Mouse (Mus musculus) layer of hippocampus, adult 9-10 months (tissue): Measurements from ENCODE around the gene Sln.

Experiments used
- DNase-seq: peaks from one replicate; pipeline ENCODE4 v3.0.0; 2022; ENCODE audit warnings: low spot score

The Sln gene

GRCm38 (mm10) chr9:53849864-53850263 is at the start of gene Sln:
TSS of gene Sln (plus strand) at chr9:53850164.
- DNase-seq, result no peak

DNA sequence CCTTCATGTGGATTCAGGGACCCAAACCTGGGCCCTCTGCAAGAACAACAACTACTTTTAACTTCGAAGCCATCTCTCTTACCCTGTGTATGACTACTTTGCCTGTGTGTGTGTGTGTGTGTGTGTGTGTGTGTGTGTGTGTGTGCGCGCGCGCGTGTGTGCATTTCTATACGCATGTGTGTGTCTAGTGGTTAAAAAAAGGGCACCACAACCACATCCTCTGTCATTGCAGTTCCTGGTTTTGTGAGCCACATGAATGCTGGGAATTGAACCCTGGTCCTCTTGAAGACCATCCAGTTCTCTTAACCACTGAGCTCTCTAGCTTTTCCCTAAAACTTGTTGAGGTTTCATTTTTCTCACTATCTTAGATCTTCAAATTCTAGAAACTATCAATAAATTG is 47.0 kb upstream of the Sln start:
- no peak for DNase-seq

GRCm38 (mm10) chr9:53806496-53807086 is 43.4 kb upstream of the Sln start:
- no peak for DNase-seq

GRCm38 (mm10) chr9:53813418-53813817 is 36.5 kb upstream of the Sln start:
- DNase-seq, result no peak

DNA sequence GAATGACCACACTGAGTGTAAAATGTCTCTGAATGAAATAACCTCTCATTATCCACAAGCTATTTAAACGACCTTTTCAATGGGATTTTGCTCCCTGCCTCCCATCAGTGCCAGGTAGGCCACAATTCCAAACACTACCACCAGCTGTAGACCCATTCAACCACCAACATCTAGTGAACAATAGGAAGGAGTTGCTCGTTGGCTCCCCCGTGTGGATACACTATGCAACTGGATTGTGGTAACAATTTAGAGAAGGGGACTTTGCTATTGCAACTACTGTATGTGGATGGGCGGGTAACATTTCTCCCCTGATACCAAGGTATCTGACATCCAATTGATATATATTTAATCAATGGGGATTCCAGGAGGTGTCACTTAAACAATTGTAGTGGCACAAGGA is 31.2 kb upstream of the Sln start:
- peak; percentile 42 for DNase-seq

GRCm38 (mm10) chr9:53825318-53825717 is 24.6 kb upstream of the Sln start:
- DNase-seq, result no peak

- no peak for DNase-seq
Observed at GRCm38 (mm10) chr9:53829081-53829865, 20.7 kb upstream of the Sln start.

GRCm38 (mm10) chr9:53829866-53830209 is 20.1 kb upstream of the Sln start:
- no peak for DNase-seq

DNA sequence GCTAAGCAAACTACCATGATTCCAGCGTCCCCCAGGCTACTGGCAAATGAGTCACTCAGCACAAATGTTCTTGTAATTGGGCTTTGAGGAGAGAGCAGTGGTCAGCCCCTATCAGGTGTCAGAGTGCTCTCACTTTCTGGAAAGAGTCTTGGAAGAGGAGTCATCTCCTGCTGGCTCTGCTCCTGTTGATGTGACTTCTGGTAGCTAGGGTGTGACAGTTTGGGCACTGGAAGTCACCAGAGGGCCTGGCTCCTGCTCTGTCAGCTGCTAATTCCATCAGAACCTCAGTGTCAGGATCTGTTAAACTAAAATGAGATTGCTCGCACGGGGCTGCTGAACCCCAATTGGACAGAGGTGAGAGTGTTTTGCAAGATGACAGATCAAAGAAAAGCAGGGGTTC is 14.9 kb upstream of the Sln start:
- no peak for DNase-seq

GRCm38 (mm10) chr9:53835976-53836375 is 14.0 kb upstream of the Sln start:
- no peak for DNase-seq

DNA sequence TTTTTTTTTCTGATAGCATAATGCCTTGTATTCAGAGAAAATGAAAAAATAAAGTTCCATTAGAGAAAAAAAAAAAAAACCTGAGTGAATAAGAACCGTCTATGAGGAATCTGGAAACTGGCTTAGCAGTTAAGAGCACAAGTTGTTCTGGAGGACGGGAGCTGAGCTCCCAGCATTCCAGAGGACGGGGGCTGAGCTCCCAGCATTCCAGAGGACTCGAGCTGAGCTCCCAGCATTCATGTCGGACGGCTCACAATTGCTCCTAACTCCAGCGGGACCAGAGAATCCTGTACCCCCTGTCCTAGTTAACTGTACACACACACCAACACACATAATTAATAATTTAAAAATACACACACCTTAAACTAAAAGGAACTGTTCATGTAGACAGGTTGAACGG is 11.1 kb upstream of the Sln start:
- DNase-seq, result no peak

- peak; percentile 49 for DNase-seq
Observed at GRCm38 (mm10) chr9:53848548-53848947, 1.4 kb upstream of the Sln start.

- DNase-seq, result no peak
Observed at GRCm38 (mm10) chr9:53852158-53852557, 2.2 kb downstream of the Sln start.

DNA sequence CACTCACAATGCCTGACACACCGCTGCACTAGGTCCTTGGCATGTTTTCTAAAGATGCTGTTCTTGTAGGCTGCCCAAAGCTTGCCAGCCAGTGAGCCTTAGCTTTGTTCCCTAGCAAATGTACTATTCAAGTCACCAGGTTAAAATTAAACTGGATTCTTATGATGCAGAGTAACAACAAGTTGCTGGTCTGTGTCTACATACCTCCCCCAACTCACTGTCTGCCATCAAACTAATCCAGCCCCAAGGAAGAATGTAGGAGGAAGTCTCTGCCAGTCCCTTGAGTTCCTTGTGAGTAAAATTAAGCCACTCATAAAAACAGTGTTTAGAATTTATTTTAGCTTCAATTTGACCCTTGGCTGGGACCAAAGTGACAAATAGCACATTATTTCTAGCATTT is 3.7 kb downstream of the Sln start:
- DNase-seq, result no peak

- DNase-seq, result no peak
Observed at GRCm38 (mm10) chr9:53854525-53854924, 4.6 kb downstream of the Sln start.

GRCm38 (mm10) chr9:53857864-53858263 is 7.9 kb downstream of the Sln start:
- no peak for DNase-seq

GRCm38 (mm10) chr9:53873239-53873638 is 23.3 kb downstream of the Sln start:
- DNase-seq, result no peak

- no peak for DNase-seq
Observed at GRCm38 (mm10) chr9:53877423-53877822, 27.5 kb downstream of the Sln start.

GRCm38 (mm10) chr9:53883588-53884280 is 33.8 kb downstream of the Sln start:
- DNase-seq, result no peak

GRCm38 (mm10) chr9:53890075-53890474 is 40.1 kb downstream of the Sln start:
- peak; percentile 61 for DNase-seq

DNA sequence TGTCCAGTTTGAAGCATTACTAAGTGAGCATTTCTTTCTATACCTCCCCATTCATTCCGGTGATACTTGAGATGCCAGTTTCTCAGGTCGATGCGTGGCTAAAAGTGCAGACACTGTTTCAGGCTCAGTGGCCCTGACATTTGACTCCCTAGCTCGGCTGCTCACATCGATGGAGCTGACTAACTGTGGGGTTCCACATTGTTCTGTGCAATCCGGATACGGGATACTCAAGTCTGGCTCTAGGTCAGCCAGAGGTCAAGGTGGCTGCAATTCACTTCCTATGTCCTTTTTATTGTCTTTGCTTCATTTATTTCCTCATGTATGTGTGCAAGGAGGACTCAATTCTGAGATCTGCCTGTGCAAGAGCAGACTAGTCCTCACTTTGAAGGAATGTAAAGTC is 45.9 kb downstream of the Sln start:
- no peak for DNase-seq

DNA sequence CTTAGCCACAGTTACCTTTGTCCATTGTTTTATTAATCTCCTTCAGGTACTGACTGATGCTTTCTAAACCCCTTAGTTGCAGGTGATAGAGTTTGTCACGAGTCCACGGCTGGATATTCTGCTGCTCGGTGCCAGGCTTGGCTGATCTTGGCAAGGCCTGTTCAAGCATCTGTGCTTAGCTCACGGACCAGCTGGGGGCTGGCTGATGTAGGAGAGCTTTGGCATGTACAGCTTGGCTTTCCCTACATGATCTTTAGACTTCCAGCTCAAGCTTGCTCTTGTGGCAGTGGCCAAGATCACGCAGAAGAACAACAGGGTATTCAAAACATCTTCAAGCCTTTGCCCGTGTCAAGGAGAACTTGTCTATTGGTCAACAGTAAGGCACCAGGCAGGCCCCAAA is 49.9 kb downstream of the Sln start:
- no peak for DNase-seq

GRCm38 (mm10) chr9:53903215-53903842 is 53.4 kb downstream of the Sln start:
- no peak for DNase-seq
